Mouse (Mus musculus) forebrain, embryonic 15.5 days (tissue): ENCODE measurements around the gene Nlgn1. TPM values are rescaled to one million over a fixed set of nuclear protein-coding genes. Genes with fewer than 3 reads are reported as not detected.
A peak's percentile ranks its signal among the peaks of the same experiment; 100 is the strongest.

Experiments
- ATAC-seq: fragments of 200-750 bp; cut with Nextera tagmentation; replicated peaks from 2 replicates; pipeline ENCODE4 v1.8.0; 2017; ENCODE audit warnings: mild to moderate bottlenecking, moderate TSS enrichment, moderate library complexity
- H3K27ac ChIP-seq: fragments of 300-500 bp; sonication (generic); replicated peaks from 2 replicates; pipeline ENCODE4 v1.5.1; 2015; ENCODE audit warnings: mild to moderate bottlenecking, inconsistent platforms
- H3K27me3 ChIP-seq: fragments of 300-500 bp; sonication (generic); 2 replicates; pipeline ENCODE4 v1.6.1; 2015; ENCODE audit warnings: inconsistent platforms
- H3K36me3 ChIP-seq: fragments of 300-500 bp; sonication (generic); 2 replicates; pipeline ENCODE4 v1.6.1; 2015; ENCODE audit warnings: mild to moderate bottlenecking, inconsistent platforms
- H3K4me1 ChIP-seq: fragments of 300-500 bp; sonication (generic); 2 replicates; pipeline ENCODE4 v1.6.1; 2015; ENCODE audit warnings: inconsistent platforms
- H3K4me2 ChIP-seq: fragments of 300-500 bp; sonication (generic); replicated peaks from 2 replicates; pipeline ENCODE4 v1.6.1; 2015; ENCODE audit warnings: mild to moderate bottlenecking, inconsistent platforms
- H3K4me3 ChIP-seq: fragments of 300-500 bp; sonication (generic); 2 replicates; pipeline ENCODE4 v1.5.1; 2015; ENCODE audit warnings: mild to moderate bottlenecking, inconsistent platforms
- H3K9ac ChIP-seq: fragments of 300-500 bp; sonication (generic); replicated peaks from 2 replicates; pipeline ENCODE4 v1.6.1; 2015; ENCODE audit warnings: mild to moderate bottlenecking, inconsistent platforms
- H3K9me3 ChIP-seq: fragments of 300-500 bp; sonication (generic); 2 replicates; pipeline ENCODE4 v1.6.1; 2016; ENCODE audit warnings: inconsistent platforms
- WGBS: fragments of 180-500 bp; shearing (Covaris S2); methylation state at CpG from one replicate; pipeline ENCODE4 v1.1.7; 2015; ENCODE audit warnings: mixed read lengths; 5-methylcytosine and 5-hydroxymethylcytosine counted together
- polyA plus RNA-seq: library from polyadenylated mRNA; unstranded; fragments of >200 nt; fragmentation: Nextera tagmentation; extraction: Ambion mirVana; gene quantifications from 2 replicates; pipeline ENCODE4 v1.2.1, GENCODE M21; 2015

The Nlgn1 gene
- polyA plus RNA-seq, 1 experiment from 2014 or later: 26.1 TPM

DNA sequence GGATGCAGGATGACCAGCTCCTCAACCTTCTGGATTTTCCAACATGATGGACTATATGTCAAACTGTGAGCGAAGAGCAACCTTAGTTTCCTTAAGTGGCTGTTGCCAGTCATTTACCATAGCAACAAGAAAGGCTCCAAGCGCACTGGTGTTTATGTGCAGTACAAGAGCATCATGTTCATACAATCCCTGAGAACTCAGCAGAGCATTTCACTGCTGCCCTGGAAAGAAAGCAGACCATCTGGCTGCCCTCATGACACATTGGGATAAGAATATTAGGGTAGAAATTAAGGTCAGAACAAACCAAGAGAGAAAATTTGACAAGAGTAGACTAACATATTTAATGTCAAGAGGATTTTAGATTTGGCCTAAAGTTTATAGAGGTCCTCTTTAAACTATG, 306.2 kb downstream of the Nlgn1 start:
- ATAC-seq: no peak
- H3K9ac ChIP-seq: no peak overlapping the region
- H3K36me3 ChIP-seq: no peaks in the 10 kb centered on the region
- H3K27ac ChIP-seq: no peak overlapping the region
- H3K9me3 ChIP-seq: no peaks in the 10 kb centered on the region
- H3K4me2 ChIP-seq: no peak overlapping the region
- peaks cover 10% of the 10 kb centered on the region; the same call in 1 of the 2 replicates for H3K4me1 ChIP-seq
- H3K27me3 ChIP-seq: no peaks in the 10 kb centered on the region
- WGBS: 82% methylated on average over 2 of the region's 2 CpGs
- no peak overlapping the region for H3K4me3 ChIP-seq

GRCm38 (mm10) chr3:26023217-26023616, 309.0 kb downstream of the Nlgn1 start:
- Histone ChIP-seq H3K27ac (no peak overlapping the region), H3K4me1 (peaks cover 10% of the 10 kb centered on the region; the same call in 1 of the 2 replicates), H3K9me3 (no peaks in the 10 kb centered on the region), H3K9ac (no peak overlapping the region), H3K36me3 (no peaks in the 10 kb centered on the region), H3K27me3 (no peaks in the 10 kb centered on the region), H3K4me2 (no peak overlapping the region), H3K4me3 (no peak overlapping the region)
- WGBS: 42% methylated on average over 5 of the region's 5 CpGs
- no peak for ATAC-seq

DNA sequence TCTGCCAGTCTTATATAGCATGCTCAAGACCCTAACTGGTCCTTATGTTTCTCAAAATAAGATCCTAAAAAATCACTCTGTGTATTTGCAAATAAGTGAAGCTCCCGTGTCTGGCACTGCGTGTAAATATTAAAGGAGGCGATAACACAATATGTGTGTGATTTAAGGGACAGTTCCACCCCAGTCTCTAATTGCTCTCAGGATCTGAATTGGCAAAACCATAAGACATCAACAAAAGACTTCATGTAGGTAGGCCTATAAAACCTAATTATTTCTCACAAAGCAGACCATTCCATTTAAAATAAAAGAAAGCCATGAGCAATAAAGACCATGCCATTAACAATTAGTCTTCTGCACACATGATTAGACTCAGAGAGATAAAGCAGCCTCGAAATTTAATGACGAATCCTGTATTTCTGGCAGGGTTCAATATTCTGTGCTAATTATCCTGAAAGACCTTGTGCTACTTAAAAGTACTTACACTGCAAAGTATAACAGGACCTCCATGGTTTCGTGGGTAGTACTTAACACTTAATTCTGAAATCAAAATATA, 310.6 kb downstream of the Nlgn1 start:
- Histone ChIP-seq H3K27ac (no peak overlapping the region), H3K9me3 (no peaks in the 10 kb centered on the region), H3K27me3 (no peaks in the 10 kb centered on the region), H3K4me1 (peaks cover 10% of the 10 kb centered on the region; the same call in 1 of the 2 replicates), H3K4me2 (no peak overlapping the region), H3K9ac (no peak overlapping the region), H3K36me3 (no peaks in the 10 kb centered on the region), H3K4me3 (no peak overlapping the region)
- no peak for ATAC-seq
- 25% methylated on average over 6 of the region's 6 CpGs for WGBS

GRCm38 (mm10) chr3:26011310-26012078, 320.8 kb downstream of the Nlgn1 start:
- peak; percentile 61 for ATAC-seq
- Histone ChIP-seq H3K27me3 (no peaks in the 10 kb centered on the region), H3K36me3 (no peaks in the 10 kb centered on the region), H3K9me3 (no peaks in the 10 kb centered on the region), H3K4me3 (no peak overlapping the region), H3K9ac (no peak overlapping the region), H3K4me1 (peaks cover 7% of the 10 kb centered on the region; the same call in 1 of the 2 replicates), H3K4me2 (no peak overlapping the region), H3K27ac (no peak overlapping the region)
- WGBS: 26% methylated on average over 4 of the region's 4 CpGs

DNA sequence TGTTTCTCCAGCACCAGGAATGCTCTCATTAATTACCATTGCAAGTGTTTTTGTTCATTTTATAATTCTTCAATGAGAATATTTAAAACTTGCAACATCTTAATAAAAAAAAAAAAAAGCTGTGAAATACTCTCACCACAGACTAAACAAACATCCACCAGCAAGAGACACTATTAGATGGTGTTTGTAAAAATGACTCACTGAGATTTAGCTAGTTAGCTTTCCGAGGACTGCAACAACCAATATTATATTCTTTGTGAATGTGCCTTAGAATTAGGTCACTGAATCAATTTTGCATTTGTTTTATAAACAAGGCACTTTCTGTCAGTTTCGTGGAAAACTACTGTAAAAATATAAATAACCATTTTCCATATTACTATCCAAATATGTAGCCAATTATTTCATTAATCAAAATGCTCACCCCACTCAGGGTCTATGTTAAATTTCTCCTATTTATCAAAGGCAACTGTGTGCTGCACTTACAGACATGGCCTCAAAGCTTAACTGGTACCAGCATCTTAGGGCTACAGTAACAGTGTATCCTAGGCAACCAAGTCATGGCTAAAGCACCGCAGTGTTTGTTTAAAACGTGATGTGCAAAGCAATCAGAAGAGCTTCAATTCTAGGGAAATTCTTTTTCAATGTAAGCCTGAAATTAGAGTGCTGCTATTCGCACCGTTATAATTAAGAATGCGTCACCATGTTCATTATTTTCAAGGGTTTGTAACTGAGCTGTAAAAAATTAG, 329.2 kb downstream of the Nlgn1 start:
- Histone ChIP-seq H3K27ac (peak overlapping the region; percentile 64; the same call in 1 of the 2 replicates), H3K4me3 (no peak overlapping the region), H3K27me3 (no peaks in the 10 kb centered on the region), H3K4me1 (peaks cover 9% of the 10 kb centered on the region), H3K36me3 (no peaks in the 10 kb centered on the region), H3K4me2 (no peak overlapping the region), H3K9me3 (no peaks in the 10 kb centered on the region), H3K9ac (no peak overlapping the region)
- ATAC-seq: peak; percentile 97
- 9% methylated on average over 7 of the region's 7 CpGs for WGBS

DNA sequence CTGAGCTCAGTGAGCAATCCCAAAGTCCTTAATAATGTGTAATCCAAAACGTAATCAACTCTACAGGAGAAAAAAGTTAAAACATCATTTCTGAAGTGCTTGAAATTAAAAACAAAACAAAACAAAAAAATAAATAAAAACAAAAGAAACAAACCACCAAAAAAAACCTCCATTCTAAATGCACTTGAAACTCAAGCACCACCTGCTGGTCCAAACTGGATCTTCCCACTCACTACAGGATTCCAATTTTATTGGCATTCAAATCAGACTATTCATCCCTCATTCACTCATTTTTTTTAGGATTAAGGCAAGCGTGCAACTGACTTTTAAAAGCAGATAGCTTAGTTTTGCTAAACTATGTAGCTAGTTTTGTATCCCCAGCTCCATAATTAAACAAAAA, 329.9 kb downstream of the Nlgn1 start:
- WGBS: 15% methylated on average over 2 of the region's 2 CpGs
- Histone ChIP-seq H3K9me3 (no peaks in the 10 kb centered on the region), H3K4me1 (peaks cover 9% of the 10 kb centered on the region), H3K36me3 (no peaks in the 10 kb centered on the region), H3K27me3 (no peaks in the 10 kb centered on the region), H3K27ac (0 out of 2 replicates have a peak overlapping the region, but pooled peaks have one; percentile 29), H3K4me3 (no peak overlapping the region), H3K4me2 (no peak overlapping the region), H3K9ac (no peak overlapping the region)
- no peak for ATAC-seq

- H3K4me3 ChIP-seq: no peak overlapping the region
- no peaks in the 10 kb centered on the region for H3K27me3 ChIP-seq
- H3K27ac ChIP-seq: no peak overlapping the region
- no peaks in the 10 kb centered on the region for H3K9me3 ChIP-seq
- ATAC-seq: no peak
- no peaks in the 10 kb centered on the region for H3K36me3 ChIP-seq
- no peak overlapping the region for H3K9ac ChIP-seq
- H3K4me1 ChIP-seq: no peaks in the 10 kb centered on the region
- no peak overlapping the region for H3K4me2 ChIP-seq
- WGBS: 85% methylated on average over 2 of the region's 2 CpGs
Observed at GRCm38 (mm10) chr3:25967546-25967945, 364.7 kb downstream of the Nlgn1 start.

GRCm38 (mm10) chr3:25964237-25964636, 368.0 kb downstream of the Nlgn1 start:
- Histone ChIP-seq H3K9ac (no peak overlapping the region), H3K4me1 (no peaks in the 10 kb centered on the region), H3K27ac (no peak overlapping the region), H3K36me3 (no peaks in the 10 kb centered on the region), H3K4me3 (no peak overlapping the region), H3K4me2 (no peak overlapping the region), H3K27me3 (no peaks in the 10 kb centered on the region), H3K9me3 (no peaks in the 10 kb centered on the region)
- WGBS: 79% methylated on average over 3 of the region's 3 CpGs
- ATAC-seq: no peak

DNA sequence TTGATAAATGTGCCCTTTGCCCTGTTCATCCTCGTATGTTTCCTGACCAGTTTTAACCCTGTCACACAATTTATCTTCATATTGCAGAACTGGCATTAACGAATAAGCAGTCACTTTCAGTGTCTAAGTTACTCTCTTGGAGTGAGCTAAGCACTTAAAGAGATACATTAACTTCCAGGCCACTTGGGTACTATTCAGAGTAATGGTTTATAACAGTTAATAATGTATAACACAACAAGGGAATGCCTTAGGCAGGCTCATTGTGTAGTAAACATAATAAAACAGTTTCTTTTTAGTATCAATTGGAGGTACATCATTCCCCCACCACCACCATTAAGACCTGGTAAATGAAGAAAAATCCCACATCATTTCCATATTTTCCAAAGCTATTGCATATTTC, 368.7 kb downstream of the Nlgn1 start:
- H3K27ac ChIP-seq: no peak overlapping the region
- no peaks in the 10 kb centered on the region for H3K4me1 ChIP-seq
- no peak overlapping the region for H3K4me2 ChIP-seq
- no peak for ATAC-seq
- H3K36me3 ChIP-seq: no peaks in the 10 kb centered on the region
- H3K27me3 ChIP-seq: no peaks in the 10 kb centered on the region
- no peaks in the 10 kb centered on the region for H3K9me3 ChIP-seq
- H3K9ac ChIP-seq: no peak overlapping the region
- 82% methylated on average over 2 of the region's 2 CpGs for WGBS
- H3K4me3 ChIP-seq: no peak overlapping the region

DNA sequence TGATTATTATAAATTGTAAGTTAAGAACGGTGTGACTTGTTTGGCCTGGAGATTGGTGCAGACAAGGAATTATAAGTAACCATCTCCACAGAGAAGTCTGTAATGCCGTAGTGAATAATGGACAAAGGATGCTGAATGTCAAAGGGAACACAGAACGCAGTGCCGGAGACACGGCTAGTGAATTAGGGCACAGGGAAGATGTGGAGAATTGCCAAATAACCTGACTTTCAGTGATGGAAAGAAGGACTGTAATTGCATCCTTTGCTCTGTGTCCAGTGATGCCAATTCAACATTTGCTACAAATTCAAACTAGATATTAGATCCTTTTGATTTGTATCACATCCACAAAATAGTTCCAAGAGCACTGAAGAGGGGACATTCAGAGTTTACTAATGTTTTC, 415.7 kb downstream of the Nlgn1 start:
- H3K27ac ChIP-seq: no peak overlapping the region
- H3K9ac ChIP-seq: no peak overlapping the region
- no peaks in the 10 kb centered on the region for H3K9me3 ChIP-seq
- H3K4me1 ChIP-seq: no peaks in the 10 kb centered on the region
- no peak overlapping the region for H3K4me2 ChIP-seq
- H3K36me3 ChIP-seq: no peaks in the 10 kb centered on the region
- no peak for ATAC-seq
- no peaks in the 10 kb centered on the region for H3K27me3 ChIP-seq
- WGBS: 46% methylated on average over 5 of the region's 5 CpGs
- no peak overlapping the region for H3K4me3 ChIP-seq

DNA sequence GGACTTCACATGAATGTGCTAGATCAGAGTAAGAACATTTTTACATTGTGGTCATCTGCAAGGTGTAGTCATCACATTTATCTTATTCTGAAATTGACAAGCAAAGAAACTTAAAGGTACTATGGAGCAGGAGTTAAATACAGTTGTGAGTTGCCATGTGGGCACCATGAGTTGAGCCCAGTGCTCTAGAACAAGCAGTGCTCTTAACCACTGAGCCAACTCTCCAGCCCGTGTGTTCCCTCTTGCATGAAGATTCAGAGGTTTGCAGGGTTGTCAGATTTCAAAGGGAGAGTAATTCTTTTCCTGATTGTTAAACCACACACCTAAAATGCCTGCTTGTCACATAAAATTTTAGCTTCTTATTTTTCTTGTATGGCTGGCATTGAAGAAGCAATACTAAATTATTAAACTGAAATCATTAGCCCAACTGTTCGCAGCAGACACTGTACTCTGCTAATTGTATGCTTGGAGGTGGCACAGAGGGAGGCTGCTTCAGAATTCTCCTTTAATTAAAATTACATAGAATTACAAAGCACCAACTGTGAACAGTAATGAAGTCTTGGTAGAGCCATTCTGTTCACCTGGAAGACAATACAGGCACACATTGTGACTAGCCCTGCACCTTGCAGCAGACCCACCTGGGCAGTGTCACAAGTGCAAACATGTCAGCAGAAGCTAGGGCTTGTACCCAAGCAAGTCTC, 417.7 kb downstream of the Nlgn1 start:
- no peaks in the 10 kb centered on the region for H3K27me3 ChIP-seq
- ATAC-seq: no peak
- H3K4me2 ChIP-seq: no peak overlapping the region
- no peak overlapping the region for H3K4me3 ChIP-seq
- no peak overlapping the region for H3K27ac ChIP-seq
- H3K4me1 ChIP-seq: no peaks in the 10 kb centered on the region
- 39% methylated on average over 2 of the region's 2 CpGs for whole genome bisulfite sequencing
- H3K9me3 ChIP-seq: no peaks in the 10 kb centered on the region
- no peak overlapping the region for H3K9ac ChIP-seq
- H3K36me3 ChIP-seq: no peaks in the 10 kb centered on the region
